Mouse (Mus musculus): Measurements from ENCODE around the gene Dusp13.

The Dusp13 gene

GRCm38 (mm10) chr14:21703255-21703654 lies 47.7 kb downstream of the Dusp13 start:
- no peak for DNase-seq (ENCODE audit: low spot score)

GRCm38 (mm10) chr14:21702691-21703090 lies 48.3 kb downstream of the Dusp13 start:
- no peak for DNase-seq (ENCODE audit: low spot score)

- peak; percentile 37 for DNase-seq (ENCODE audit: low spot score)
Measured at GRCm38 (mm10) chr14:21696186-21696830, 54.7 kb downstream of the Dusp13 start.

- DNase-seq (ENCODE audit: low spot score): no peak
Measured at GRCm38 (mm10) chr14:21695020-21695419, 56.0 kb downstream of the Dusp13 start.

- DNase-seq (ENCODE audit: low spot score): no peak
Measured at GRCm38 (mm10) chr14:21691070-21691469, 59.9 kb downstream of the Dusp13 start.

- no peak for DNase-seq (ENCODE audit: low spot score)
Measured at GRCm38 (mm10) chr14:21686376-21687279, 64.4 kb downstream of the Dusp13 start.

GRCm38 (mm10) chr14:21685411-21686146 lies 65.4 kb downstream of the Dusp13 start:
- DNase-seq (ENCODE audit: low spot score): no peak

- DNase-seq (ENCODE audit: low spot score): no peak
Measured at GRCm38 (mm10) chr14:21683834-21684233, 67.1 kb downstream of the Dusp13 start.

All from c-Kit-positive CD71-positive TER-119-positive erythroid progenitor cells, embryonic 14.5 days (primary cell).